Mouse (Mus musculus) bone marrow macrophage, adult 2 months (primary cell): ENCODE results near the gene Aldh16a1.

Source experiments
- CTCF ChIP-seq: IDR thresholded peaks from 2 replicates; pipeline ENCODE4 v1.5.1; 2012; ENCODE audit warnings: low read depth, mild to moderate bottlenecking, low read length, moderate library complexity
- POLR2A ChIP-seq: IDR thresholded peaks from 2 replicates; pipeline ENCODE4 v1.6.1; 2012; ENCODE audit warnings: mild to moderate bottlenecking, low read depth, low read length, borderline replicate concordance

DNA sequence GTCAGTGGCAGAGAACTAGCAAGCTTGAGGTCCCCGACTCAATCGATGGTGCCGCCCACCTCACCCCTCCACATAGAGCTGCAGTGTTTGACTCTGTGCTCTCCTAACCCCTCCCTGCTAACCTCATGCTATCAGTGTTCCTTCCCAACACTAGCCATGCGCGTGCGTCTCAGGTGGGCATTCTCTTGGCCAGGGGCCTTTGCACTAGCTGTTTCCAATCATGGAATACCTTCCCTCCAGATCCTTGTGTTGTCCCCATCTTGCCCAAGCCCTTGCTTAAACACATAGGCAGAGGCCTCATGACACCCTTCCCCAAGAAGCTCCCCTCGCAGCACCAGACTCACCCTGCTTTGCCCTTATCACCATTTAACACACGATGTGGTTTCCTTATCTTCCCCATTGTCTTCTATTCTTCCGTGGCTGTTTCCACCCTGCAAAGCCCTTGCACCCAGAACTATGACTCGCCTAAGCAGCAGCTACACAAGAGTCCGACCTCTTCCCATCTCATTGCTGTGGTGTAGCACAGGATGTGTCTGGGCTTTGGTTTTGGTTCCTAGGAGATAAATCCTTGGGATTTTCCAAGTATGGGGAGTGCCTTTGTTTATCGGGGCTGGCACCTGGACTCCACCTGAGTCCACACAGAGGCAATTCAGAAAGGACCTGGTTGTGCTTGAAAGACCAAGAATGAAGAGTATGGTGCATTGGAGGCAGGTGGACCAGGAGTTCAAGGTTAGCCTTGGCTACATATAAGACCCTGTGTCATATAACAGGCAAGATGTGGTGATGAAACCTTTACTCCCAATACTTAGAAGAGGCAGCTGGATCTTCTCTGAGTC, 17.0 kb downstream of the Aldh16a1 start:
- TF ChIP-seq CTCF = no peak
- TF ChIP-seq POLR2A = no peak
